Mouse (Mus musculus) spleen, adult 2 months (tissue): ENCODE data around the gene Tpr.

Experiments
- CTCF ChIP-seq: fragments of 200-500 bp; IDR thresholded peaks from 2 replicates; pipeline ENCODE4 v1.5.1; 2011; ENCODE audit warnings: mild to moderate bottlenecking, inconsistent platforms; ENCODE audit not compliant: insufficient read depth, insufficient read length, insufficient replicate concordance; ENCODE audit errors: extremely low read depth
- POLR2A ChIP-seq: fragments of 200-500 bp; IDR thresholded peaks from 2 replicates; pipeline ENCODE4 v1.6.1; 2011; ENCODE audit warnings: low read depth, low read length, inconsistent platforms

GRCm38 (mm10) chr1:150497690-150498089, 105.1 kb downstream of the Tpr start:
- TF ChIP-seq POLR2A, result no peak
- TF ChIP-seq CTCF, result no peak
